Mouse (Mus musculus) midbrain, postnatal 0 days (tissue): ENCODE measurements around the gene Slit1. TPM values are rescaled to one million over a fixed set of nuclear protein-coding genes. Genes with fewer than 3 reads are reported as not detected.

Source experiments
- ATAC-seq: fragments of 200-750 bp; cut with Nextera tagmentation; 2 replicates; pipeline ENCODE4 v1.8.0; 2017; ENCODE audit warnings: moderate number of reproducible peaks, mild to moderate bottlenecking, moderate TSS enrichment, moderate library complexity; ENCODE audit not compliant: low FRiP score
- DNase-seq: peaks from one replicate; pipeline ENCODE4 v3.0.0-alpha.2; 2015; ENCODE audit warnings: low spot score
- H3K27ac ChIP-seq: fragments of 300-500 bp; sonication (generic); 2 replicates; pipeline ENCODE4 v1.5.1; 2014; ENCODE audit warnings: low read depth, mild to moderate bottlenecking, low read length, mixed read lengths
- H3K27me3 ChIP-seq: fragments of 300-500 bp; sonication (generic); 2 replicates; pipeline ENCODE4 v1.6.1; 2014; ENCODE audit warnings: low read length, control low read depth, mixed read lengths; ENCODE audit not compliant: insufficient read depth
- H3K36me3 ChIP-seq: fragments of 300-500 bp; sonication (generic); 2 replicates; pipeline ENCODE4 v1.6.1; 2014; ENCODE audit warnings: low read length, control low read depth, mixed read lengths; ENCODE audit not compliant: insufficient read depth
- H3K4me1 ChIP-seq: fragments of 300-500 bp; sonication (generic); 2 replicates; pipeline ENCODE4 v1.6.1; 2014; ENCODE audit warnings: mild to moderate bottlenecking, control low read depth, antibody characterized with exemption, low read length, mixed read lengths; ENCODE audit not compliant: insufficient read depth
- H3K4me2 ChIP-seq: fragments of 300-500 bp; sonication (generic); 2 replicates; pipeline ENCODE4 v1.6.1; 2014; ENCODE audit warnings: low read depth, mild to moderate bottlenecking, low read length, mixed read lengths; ENCODE audit not compliant: poor library complexity, severe bottlenecking
- H3K4me3 ChIP-seq: fragments of 300-500 bp; sonication (generic); 2 replicates; pipeline ENCODE4 v1.5.1; 2014; ENCODE audit warnings: low read depth, mild to moderate bottlenecking, low read length, moderate library complexity
- H3K9ac ChIP-seq: fragments of 300-500 bp; sonication (generic); replicated peaks from 2 replicates; pipeline ENCODE4 v1.6.1; 2014; ENCODE audit warnings: mild to moderate bottlenecking, low read length, moderate library complexity, mixed read lengths; ENCODE audit not compliant: poor library complexity, severe bottlenecking
- H3K9me3 ChIP-seq: fragments of 300-500 bp; sonication (generic); 2 replicates; pipeline ENCODE4 v1.6.1; 2016; ENCODE audit warnings: low read length, control low read depth
- CTCF ChIP-seq: IDR thresholded peaks from 2 replicates; pipeline ENCODE4 v1.5.1; 2016; ENCODE audit warnings: antibody characterized with exemption, mild to moderate bottlenecking
- WGBS: fragments of 180-500 bp; shearing (Covaris S2); extraction: QIAGEN DNeasy Blood & Tissue Kit; methylation state at CpG from one replicate; pipeline ENCODE4 v1.1.7; 2014; 5-methylcytosine and 5-hydroxymethylcytosine counted together
- polyA plus RNA-seq: library from polyadenylated mRNA; unstranded; fragments of >200 nt; fragmentation: Nextera tagmentation; extraction: Ambion mirVana; gene quantifications from 2 replicates; pipeline ENCODE4 v1.2.1, GENCODE M21; 2015
- total RNA-seq: library from RNA; depleted of rRNA; stranded (reverse); fragments of >200 nt; gene quantifications from 2 replicates; pipeline ENCODE4 v1.2.3, GENCODE M21; 2014

The Slit1 gene
- total and polyA plus RNA-seq, 2 experiments from 2014 or later = 17.0 to 74.2 TPM

DNA sequence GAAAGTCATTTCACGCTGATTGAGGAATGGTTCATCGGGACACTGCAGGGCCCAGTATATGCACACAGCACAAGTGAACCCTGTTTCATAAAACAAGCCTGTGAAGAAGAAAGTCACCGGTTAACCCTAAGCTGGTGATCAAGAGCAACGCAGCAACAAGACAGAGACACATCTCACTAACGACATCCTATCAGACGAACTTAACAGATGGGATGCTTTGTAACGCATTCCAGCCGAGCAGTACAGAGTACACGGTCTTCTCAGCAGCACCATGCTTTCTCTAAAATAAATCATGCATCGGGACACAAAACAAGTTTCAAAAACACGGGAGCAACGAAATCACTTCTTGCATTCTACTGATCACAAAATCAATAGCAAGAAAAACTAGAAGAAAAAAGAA lies 35.6 kb downstream of the Slit1 start:
- Histone ChIP-seq H3K9ac (no peak overlapping the region), H3K4me2 (no peak overlapping the region), H3K9me3 (no peaks in the 10 kb centered on the region), H3K27me3 (no peaks in the 10 kb centered on the region), H3K36me3 (0 out of 2 replicates have a peak, but pooled peaks cover 3% of the 10 kb centered on the region), H3K4me3 (no peak overlapping the region), H3K4me1 (peaks cover 4% of the 10 kb centered on the region; the same call in 1 of the 2 replicates), H3K27ac (no peak overlapping the region)
- no peak for TF ChIP-seq CTCF
- ATAC-seq (no peak), DNase-seq (no peak)
- WGBS = 52% methylated on average over 12 of the region's 12 CpGs

DNA sequence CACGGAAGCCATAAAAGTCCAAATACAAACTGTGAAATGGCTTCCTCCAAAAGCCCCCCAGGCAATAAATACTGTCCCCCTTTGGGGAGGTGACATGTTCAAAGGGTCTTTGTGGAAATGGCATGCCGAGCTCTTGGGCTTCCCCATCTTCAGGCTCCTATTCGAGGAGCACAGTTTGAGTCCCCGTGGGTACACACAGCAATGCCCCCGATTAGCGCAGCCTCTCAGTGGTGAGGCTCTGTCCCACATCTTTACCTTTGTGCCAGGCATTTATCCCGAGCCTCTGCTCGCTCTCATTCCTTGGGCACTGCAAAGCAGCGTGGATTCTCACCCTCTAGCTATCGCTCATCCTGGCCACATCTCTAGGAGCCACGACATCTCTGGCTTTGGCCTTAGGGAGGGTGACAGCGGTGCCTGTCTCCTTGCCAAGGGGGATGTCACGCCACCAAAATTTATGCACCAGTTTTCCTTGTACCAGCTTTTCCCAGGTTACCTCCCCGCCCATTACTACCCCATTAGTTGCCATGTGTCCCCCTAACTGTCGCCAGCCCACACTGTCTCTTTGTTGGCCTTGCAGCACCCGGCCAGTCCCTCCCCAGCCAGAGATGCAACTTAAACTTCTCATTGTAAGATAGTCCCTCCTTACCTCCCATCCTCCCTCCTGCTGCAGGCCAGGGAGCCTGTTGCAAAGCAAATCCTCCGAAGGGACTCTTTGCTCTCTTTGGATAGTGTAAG lies 37.2 kb downstream of the Slit1 start:
- Histone ChIP-seq H3K36me3 (no peaks in the 10 kb centered on the region), H3K4me3 (no peak overlapping the region), H3K27ac (no peak overlapping the region), H3K9ac (no peak overlapping the region), H3K4me1 (peaks cover 4% of the 10 kb centered on the region; the same call in 1 of the 2 replicates), H3K4me2 (no peak overlapping the region), H3K9me3 (no peaks in the 10 kb centered on the region), H3K27me3 (no peaks in the 10 kb centered on the region)
- DNase-seq (no peak), ATAC-seq (no peak)
- TF ChIP-seq CTCF = no peak
- WGBS = 56% methylated on average over 17 of the region's 17 CpGs

GRCm38 (mm10) chr19:41705416-41705815 lies 38.0 kb downstream of the Slit1 start:
- H3K9me3 ChIP-seq = no peaks in the 10 kb centered on the region
- no peak overlapping the region for H3K4me2 ChIP-seq
- peaks cover 4% of the 10 kb centered on the region; the same call in 1 of the 2 replicates for H3K4me1 ChIP-seq
- DNase-seq (no peak), ATAC-seq (no peak)
- H3K9ac ChIP-seq = no peak overlapping the region
- H3K27me3 ChIP-seq = no peaks in the 10 kb centered on the region
- no peak overlapping the region for H3K27ac ChIP-seq
- 33% methylated on average over 12 of the region's 12 CpGs for WGBS
- H3K36me3 ChIP-seq = no peaks in the 10 kb centered on the region
- TF ChIP-seq CTCF = no peak
- no peak overlapping the region for H3K4me3 ChIP-seq

DNA sequence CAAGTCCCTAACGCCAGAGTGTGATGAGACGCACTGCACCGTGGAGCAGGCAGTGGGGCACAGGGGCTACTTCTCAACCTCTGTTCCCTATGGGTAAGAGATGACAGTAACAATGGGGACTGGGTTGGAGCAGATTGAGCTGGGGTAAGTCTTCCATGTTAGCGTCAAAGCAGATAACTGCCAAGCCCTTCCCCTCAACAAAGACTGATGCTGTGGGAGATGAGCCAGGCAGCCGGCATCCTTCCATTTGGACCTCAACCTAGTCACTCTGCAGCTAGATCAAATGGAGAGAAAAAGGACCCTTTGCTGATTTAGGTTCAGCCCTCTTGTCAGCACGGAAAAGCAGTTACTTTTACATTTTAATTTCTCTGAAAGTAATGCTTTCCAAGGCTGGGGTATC lies 40.8 kb downstream of the Slit1 start:
- no peak for TF ChIP-seq CTCF
- Histone ChIP-seq H3K9ac (no peak overlapping the region), H3K4me2 (no peak overlapping the region), H3K27me3 (no peaks in the 10 kb centered on the region), H3K4me3 (no peak overlapping the region), H3K36me3 (no peaks in the 10 kb centered on the region), H3K27ac (no peak overlapping the region), H3K4me1 (peaks cover 9% of the 10 kb centered on the region; the same call in 1 of the 2 replicates), H3K9me3 (no peaks in the 10 kb centered on the region)
- ATAC-seq (no peak), DNase-seq (no peak)
- 63% methylated on average over 6 of the region's 6 CpGs for WGBS

DNA sequence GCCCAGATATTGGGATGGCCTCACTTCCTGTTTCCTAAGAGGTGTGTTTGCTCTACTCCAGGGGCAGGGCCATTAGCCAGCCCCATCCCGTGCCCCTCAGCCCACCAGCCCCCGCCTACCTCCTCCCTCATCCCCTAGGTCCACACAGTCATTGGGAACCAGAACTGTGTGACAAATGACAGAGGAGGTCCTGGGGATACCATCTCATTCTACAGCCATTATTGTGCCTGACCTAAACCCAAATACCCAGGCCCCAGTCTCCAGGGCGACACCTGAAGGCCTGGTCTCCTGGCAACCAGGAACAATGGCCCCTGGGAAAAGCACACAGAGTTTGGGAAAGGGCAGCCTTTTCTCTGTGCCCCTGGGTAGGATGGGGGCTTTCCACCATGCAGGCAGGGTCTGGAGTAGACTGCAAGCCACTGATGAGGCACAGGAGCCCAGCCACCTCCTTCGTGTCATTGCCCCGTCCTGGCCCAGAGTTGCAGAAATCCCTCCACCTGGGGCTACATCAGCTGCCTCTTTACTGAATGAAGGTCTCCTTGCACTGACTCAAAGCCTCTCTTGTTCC lies 44.5 kb downstream of the Slit1 start:
- no peaks in the 10 kb centered on the region for H3K27me3 ChIP-seq
- no peaks in the 10 kb centered on the region for H3K9me3 ChIP-seq
- no peak overlapping the region for H3K27ac ChIP-seq
- no peak overlapping the region for H3K4me2 ChIP-seq
- no peak overlapping the region for H3K4me3 ChIP-seq
- DNase-seq = no peak
- TF ChIP-seq CTCF = no peak
- H3K36me3 ChIP-seq = no peaks in the 10 kb centered on the region
- H3K9ac ChIP-seq = no peak overlapping the region
- no peak for ATAC-seq
- H3K4me1 ChIP-seq = peaks cover 17% of the 10 kb centered on the region
- WGBS = 20% methylated on average over 5 of the region's 5 CpGs

DNA sequence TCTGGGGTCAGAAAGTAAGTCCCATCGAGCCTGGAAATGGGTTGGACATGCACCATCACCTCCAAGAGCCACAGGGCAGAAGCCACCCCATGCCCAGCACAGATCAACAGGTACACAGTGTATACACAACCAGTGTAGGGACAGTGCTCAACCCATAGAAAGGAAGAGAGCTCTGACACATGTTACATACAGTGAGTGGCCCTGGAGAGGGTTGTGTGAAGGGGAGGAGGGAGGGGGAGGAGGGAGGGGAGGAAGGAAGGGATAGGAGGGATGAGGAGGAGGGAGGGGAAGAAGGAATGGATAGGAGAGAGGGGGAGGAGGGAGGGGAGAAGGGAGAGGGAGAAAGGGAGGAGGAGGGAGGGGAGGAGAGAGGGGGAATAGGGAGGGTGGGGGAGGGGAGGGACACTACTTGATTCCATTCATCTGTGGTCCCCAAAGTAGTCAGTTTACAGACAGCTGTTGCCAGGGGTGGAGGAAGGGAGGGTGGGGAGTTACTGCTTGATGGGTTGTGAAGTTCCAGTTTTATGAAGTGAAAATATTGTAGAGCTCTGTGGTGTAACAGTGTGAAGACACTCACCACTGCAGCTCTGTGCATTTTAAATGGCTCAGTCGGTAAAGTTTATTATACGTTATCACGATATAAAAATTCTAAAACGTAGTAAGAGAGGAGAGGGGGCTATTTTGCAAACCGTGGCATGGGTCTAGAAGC lies 45.5 kb downstream of the Slit1 start:
- ATAC-seq = peak; percentile 47; the same call in 1 of the 2 replicates
- TF ChIP-seq CTCF = no peak
- Histone ChIP-seq H3K4me1 (peaks cover 22% of the 10 kb centered on the region), H3K27ac (no peak overlapping the region), H3K4me3 (no peak overlapping the region), H3K4me2 (no peak overlapping the region), H3K27me3 (no peaks in the 10 kb centered on the region), H3K9ac (no peak overlapping the region), H3K36me3 (no peaks in the 10 kb centered on the region), H3K9me3 (no peaks in the 10 kb centered on the region)
- DNase-seq = no peak
- 46% methylated on average over 6 of the region's 6 CpGs for WGBS
